Mouse (Mus musculus) CH12.LX (cell line): ENCODE results near the gene Zfp819.
A peak's percentile ranks its signal among the peaks of the same experiment; 100 is the strongest.

ENCODE experiments used
- CTCF ChIP-seq, 2 experiments: IDR thresholded peaks in 1 of 2; conservative IDR thresholded peaks in 1 of 2; 2 replicates each; pipeline ENCODE4 v1.5.1; 2011 to 2012; ENCODE audit warnings: low read depth in 2 of 2, low read length in 2 of 2, improper control_type of control experiment in 1 of 2, inconsistent platforms in 1 of 2, mild to moderate bottlenecking in 1 of 2, moderate library complexity in 1 of 2
- MAZ ChIP-seq: IDR thresholded peaks from 2 replicates; pipeline ENCODE4 v1.6.1; 2012; ENCODE audit warnings: low read depth, mild to moderate bottlenecking, inconsistent platforms, low read length, improper control_type of control experiment, moderate library complexity
- TCF12 ChIP-seq: IDR thresholded peaks from 2 replicates; pipeline ENCODE4 v1.6.1; 2014; ENCODE audit warnings: low read depth, mild to moderate bottlenecking, inconsistent platforms, low read length, improper control_type of control experiment

DNA sequence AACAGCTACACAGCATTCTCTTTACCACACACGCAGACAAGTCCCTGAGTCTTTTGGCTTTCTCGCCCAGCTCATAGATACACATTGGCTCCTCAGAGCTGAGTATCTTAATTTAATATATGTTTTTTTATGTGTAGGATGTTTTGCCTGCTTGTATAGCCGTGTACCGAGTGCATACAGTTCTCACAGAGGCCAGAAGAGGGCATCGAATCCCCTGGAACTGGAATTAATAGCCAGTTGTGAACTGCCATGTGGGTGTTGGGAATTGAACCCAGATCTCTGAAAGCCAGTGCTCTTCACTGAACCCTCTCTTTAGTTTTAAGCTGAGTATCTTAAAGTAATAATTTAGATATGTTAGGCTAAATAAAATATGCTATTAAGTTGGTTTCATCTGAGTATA, 22.2 kb upstream of the Zfp819 start:
- TF ChIP-seq CTCF (conservative IDR thresholded peaks at IDR 0.05 in 1 of 2, IDR thresholded peaks at IDR 0.05 in 1 of 2; ENCODE audit: low read depth in 2 of 2, low read length in 2 of 2): peak in 1 of 2 experiments; percentile 37; a peak in 2 of 4 replicates
- no peak for TF ChIP-seq MAZ
- no peak for TF ChIP-seq TCF12
